Mouse (Mus musculus): ENCODE measurements around the gene Rps21. TPM values are rescaled to one million over a fixed set of nuclear protein-coding genes. Genes with fewer than 3 reads are reported as not detected.

The Rps21 gene
- polyA plus RNA-seq, 1 experiment from 2014 or later, result 1,364 TPM

DNA sequence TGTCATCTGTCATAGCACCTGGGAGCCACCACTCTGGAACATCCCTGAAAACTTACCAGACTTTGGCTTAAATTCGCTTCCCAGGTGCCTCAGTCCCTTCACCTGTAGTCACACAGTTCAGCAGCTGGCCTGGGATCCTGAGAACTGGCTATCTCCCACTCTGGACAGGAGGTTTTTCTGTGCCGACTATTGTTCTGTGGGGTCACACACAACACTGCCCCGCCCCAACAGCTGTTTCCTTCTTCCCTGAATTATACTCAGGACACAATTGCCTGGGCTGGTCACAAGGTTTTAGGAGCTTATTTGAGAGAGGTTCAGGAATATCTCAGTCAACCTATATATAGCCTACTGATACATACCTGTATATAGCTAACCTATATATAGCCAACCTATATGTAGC, 5.3 kb downstream of the Rps21 start:
- in situ Hi-C loops (cut with MboI; ENCODE audit: low pct_unique_long_range_greater_than_20kb), result no loop called here
- ATAC-seq (no peak), DNase-seq (ENCODE audit: low read depth, low spot score) (no peak)
- CTCF ChIA-PET, result interaction anchor here (1.8 to 2.8 kb wide), 2 partner anchors 9 to 92 kb away, joined by 5 to 10 read pairs; no protein-coding TSS in a partner anchor
- no peaks in the 10 kb centered on the region for H3K27me3 ChIP-seq
- no peak for TF ChIP-seq CTCF (IDR thresholded peaks at IDR 0.05)
- POLR2A ChIA-PET, result no interaction called here

DNA sequence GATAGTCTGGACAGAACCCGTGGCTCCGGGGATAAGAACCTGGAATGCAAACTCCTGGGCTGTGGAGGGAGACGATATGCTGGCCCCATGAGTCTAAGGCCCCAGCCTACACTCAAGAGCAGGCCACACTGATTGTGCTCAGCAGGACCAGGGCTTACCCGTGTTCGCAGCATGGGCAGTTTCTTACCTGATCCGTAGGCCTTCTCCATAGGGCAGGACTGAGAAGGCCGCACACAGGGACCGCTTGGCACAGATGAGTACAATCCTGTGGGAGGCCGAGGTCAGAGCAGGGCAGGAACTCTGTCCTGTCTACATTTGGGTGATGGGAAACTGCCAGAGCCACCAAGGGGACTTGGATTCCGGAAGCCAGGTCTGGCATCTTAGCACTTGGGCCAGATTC, 5.7 kb downstream of the Rps21 start:
- in situ Hi-C loops (cut with MboI; ENCODE audit: low pct_unique_long_range_greater_than_20kb), result no loop called here
- ChIA-PET POLR2A (interaction anchor here (0.6 kb wide), 1 partner anchor 457 kb away, joined by 3 read pairs; no protein-coding TSS in a partner anchor), CTCF (interaction anchor here (1.8 to 2.8 kb wide), 2 partner anchors 9 to 92 kb away, joined by 5 to 10 read pairs; no protein-coding TSS in a partner anchor)
- TF ChIP-seq CTCF (IDR thresholded peaks at IDR 0.05), result no peak
- no peak for DNase-seq (ENCODE audit: low read depth, low spot score)
- no peaks in the 10 kb centered on the region for H3K27me3 ChIP-seq
- no peak for ATAC-seq

DNA sequence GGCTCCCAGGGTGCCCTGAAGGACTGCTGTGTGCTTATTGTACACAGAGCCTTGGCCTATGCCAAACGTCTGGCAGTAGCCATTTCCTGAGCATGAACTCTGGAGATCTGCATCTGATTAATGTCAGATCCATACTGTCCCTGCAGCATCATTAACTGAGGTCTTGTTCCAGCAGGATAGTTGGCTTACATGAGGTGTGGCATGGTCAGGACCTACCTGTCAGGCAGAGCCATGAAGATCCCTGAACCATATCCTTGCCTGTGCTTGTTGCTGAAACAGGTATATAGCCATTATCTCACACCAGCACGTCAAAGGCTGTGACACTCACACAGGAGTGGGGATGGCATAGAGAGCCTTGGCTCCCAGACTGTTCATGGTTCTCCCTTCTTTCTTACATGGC, 10.8 kb downstream of the Rps21 start:
- no peaks in the 10 kb centered on the region for H3K27me3 ChIP-seq
- no peak for TF ChIP-seq CTCF (IDR thresholded peaks at IDR 0.05)
- DNase-seq (ENCODE audit: low read depth, low spot score) (no peak), ATAC-seq (no peak)
- POLR2A ChIA-PET, result no interaction called here
- CTCF ChIA-PET, result no interaction called here
- in situ Hi-C loops (cut with MboI; ENCODE audit: low pct_unique_long_range_greater_than_20kb), result no loop called here

DNA sequence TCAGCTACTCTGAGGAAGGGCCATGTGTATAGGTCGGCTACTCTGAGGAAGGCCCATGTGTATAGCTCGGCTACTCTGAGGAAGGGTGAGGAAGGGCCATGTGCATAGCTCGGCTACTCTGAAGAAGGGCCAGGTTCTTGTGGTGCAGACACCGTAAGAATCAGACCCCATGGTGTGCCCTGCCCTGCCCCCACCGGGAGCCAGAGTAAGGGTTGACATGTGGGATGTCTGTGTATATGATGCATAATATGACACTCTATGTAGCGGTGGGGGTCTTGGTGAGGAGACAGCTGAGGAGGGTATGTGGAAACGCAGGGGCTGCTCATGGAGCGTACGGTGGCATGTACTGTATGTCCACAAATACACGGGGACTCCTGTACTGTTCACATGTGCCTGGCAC, 12.2 kb downstream of the Rps21 start:
- in situ Hi-C loops (cut with MboI; ENCODE audit: low pct_unique_long_range_greater_than_20kb), result no loop called here

DNA sequence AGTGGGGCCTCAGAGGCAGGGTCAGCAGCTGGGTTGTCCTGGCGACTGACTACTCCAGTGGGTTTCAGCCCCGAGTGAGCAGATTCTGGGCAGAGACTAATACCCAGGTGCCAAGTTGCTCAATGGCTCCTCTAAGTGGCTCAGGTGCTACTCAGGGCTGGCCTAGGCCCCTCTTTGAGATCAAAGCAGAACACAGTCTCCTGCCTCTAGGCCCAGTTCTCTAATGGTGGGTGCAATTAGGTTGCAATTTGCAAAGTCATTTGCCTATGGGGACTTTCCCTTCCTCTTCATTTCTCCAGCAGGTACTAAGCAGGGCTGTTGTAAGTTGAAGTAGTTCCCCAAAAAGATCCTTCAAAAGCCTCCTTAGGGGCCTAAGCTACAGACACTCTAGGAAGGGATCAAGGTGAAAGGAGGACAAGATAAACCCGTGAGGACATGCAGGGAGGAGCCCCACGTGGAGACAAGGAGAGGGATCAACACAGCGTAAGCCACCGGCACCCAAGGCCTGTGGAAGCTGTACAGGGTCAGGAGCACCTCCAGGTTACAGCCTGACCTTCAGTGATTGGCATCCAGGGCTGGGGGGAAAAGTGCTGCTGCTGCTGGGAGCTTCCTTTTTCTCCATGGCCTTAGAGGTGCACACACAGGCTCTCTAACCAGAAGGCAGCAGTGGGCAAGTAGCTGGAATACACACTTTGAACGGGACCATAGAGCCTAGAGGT, 13.5 kb downstream of the Rps21 start:
- ChIA-PET CTCF (interaction anchor here (1.9 kb wide), 1 partner anchor 9 kb away, joined by 10 read pairs; no protein-coding TSS in a partner anchor), POLR2A (interaction anchor here (0.8 kb wide), 1 partner anchor 13 kb away, joined by 4 read pairs; the partner anchor contains the start of gene Rps21)
- DNase-seq (ENCODE audit: low read depth, low spot score) (no peak), ATAC-seq (no peak)
- no peak for TF ChIP-seq CTCF (IDR thresholded peaks at IDR 0.05)
- no peaks in the 10 kb centered on the region for H3K27me3 ChIP-seq
- in situ Hi-C loops (cut with MboI; ENCODE audit: low pct_unique_long_range_greater_than_20kb), result loop anchor here (5.0 kb wide), 3 partner anchors 77 to 307 kb away; no protein-coding TSS in a partner anchor

More for the DNA sequence above, 12.2 kb downstream of the Rps21 start:
- ChIA-PET POLR2A (no interaction called here), CTCF (interaction anchor here (0.9 to 1.1 kb wide), 2 partner anchors 84 to 99 kb away, joined by 3 read pairs; no protein-coding TSS in a partner anchor)
- ATAC-seq (no peak), DNase-seq (ENCODE audit: low read depth, low spot score) (no peak)
- no peaks in the 10 kb centered on the region for H3K27me3 ChIP-seq
- TF ChIP-seq CTCF (IDR thresholded peaks at IDR 0.05), result no peak

DNA sequence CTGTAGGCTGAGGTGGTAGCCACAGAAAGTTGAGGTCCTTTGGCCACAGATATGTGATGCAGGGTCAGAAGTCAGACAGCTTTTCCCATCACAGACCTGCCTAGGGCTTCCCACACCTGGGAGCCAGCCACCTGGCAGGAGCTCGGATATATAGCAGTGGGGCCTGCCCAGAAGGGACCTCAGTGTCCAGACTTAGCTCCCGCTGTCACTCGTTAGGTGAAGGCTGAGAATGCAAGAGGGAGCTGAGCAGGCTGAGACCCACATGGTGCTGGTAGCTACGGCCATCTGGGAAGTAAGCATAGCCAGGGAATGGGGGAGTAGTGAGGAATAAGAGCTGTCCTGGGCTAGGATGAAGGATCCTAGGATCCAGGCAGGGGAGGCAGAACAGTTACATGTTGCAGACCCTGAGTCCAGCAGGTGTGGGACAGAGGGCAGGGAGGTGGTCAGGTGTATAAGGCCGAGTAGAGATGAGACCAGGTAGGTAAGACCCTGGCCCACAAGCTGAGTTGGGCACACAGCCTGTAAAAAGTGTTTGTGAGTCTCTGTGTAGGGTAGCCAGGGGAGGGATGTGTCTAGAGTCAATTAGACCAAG, 14.7 kb downstream of the Rps21 start:
- CTCF ChIA-PET, result interaction anchor here (0.9 to 1.9 kb wide), 4 partner anchors 10 to 78 kb away, joined by 3 to 10 read pairs (median 4); no protein-coding TSS in a partner anchor
- ATAC-seq, result no peak
- H3K27me3 ChIP-seq, result peaks cover 6% of the 10 kb centered on the region
- no peak for TF ChIP-seq CTCF (IDR thresholded peaks at IDR 0.05)
- in situ Hi-C loops (cut with MboI; ENCODE audit: low pct_unique_long_range_greater_than_20kb), result loop anchor here (5.0 kb wide), 3 partner anchors 75 to 305 kb away; no protein-coding TSS in a partner anchor
- no peak for DNase-seq (ENCODE audit: low read depth, low spot score)
- POLR2A ChIA-PET, result interaction anchor here (1.1 kb wide), 1 partner anchor 15 kb away, joined by 5 read pairs; the partner anchor contains the start of gene Rps21

DNA sequence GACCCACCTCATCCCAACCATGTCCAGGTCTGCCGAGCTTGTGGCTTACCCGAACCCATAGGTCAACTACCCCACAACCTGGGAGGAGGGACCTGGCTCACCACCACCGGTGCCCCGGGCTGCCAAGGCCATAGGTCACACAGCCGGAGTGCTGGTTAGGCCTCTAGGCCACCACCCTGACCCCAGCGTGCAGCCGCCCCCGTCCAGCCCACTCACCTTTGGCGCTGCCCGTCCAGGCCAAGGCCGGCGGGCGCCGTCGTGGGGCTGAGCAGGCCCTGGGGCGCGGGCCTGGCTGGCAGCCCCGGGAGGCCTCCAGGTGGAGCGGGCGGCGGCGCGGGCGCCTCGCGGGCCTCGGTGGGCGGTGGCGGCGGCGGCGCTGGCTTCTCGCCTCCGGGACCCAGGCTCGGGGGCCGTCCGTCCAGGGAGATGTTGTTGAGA, 15.7 kb downstream of the Rps21 start:
- in situ Hi-C loops (cut with MboI; ENCODE audit: low pct_unique_long_range_greater_than_20kb), result loop anchor here (5.0 kb wide), 3 partner anchors 74 to 304 kb away; no protein-coding TSS in a partner anchor
- no peak for TF ChIP-seq CTCF (IDR thresholded peaks at IDR 0.05)
- H3K27me3 ChIP-seq, result peaks cover 14% of the 10 kb centered on the region
- POLR2A ChIA-PET, result no interaction called here
- ATAC-seq, result peak; percentile 15
- CTCF ChIA-PET, result interaction anchor here (1.0 to 1.9 kb wide), 2 partner anchors 11 to 14 kb away, joined by 4 to 10 read pairs; no protein-coding TSS in a partner anchor
- no peak for DNase-seq (ENCODE audit: low read depth, low spot score)

DNA sequence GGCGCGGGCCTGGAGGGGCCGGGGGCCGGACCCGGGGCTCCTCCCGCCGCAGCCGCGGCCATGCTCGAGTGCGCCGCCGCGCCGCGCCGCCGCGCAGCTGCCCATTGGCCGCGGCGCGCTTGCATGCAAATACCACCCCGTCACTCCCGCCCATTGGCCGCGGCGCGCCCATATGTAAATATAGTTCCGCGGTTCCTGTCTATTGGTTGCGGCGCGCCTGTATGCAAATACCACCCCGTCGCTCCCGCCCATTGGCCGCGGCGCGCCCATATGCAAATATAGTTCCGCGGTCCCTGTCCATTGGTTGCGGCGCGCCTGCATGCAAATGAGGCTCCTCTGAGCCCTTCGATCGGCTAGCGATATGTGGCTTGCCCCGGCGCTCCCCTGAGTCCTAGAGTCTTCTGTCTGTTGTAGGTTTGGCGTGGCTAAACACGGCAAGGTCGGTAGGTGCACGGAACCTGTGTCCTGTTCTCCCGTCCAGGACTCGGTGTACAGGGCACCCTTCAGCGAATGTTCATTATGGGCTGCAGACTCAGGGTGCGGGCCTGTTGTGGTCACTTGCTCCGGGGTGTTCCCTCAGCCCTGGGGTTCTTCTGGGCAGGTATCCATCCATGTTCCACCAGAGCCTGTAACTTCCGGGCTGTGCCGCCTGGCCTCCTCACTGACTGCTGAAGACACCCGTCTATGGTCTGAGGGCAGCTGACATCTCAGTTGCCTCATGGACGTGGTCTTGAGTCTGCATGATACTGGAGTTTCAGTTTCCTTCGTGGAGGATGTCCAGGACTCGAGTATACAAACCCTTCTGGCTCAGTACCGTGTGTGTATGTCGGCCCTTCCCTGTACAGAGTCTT, 16.4 kb downstream of the Rps21 start, which contains the start of gene Cables2:
Gene Cables2 (minus strand): TSS at position 103 of the 851 bp plus-strand sequence.
- TF ChIP-seq CTCF (IDR thresholded peaks at IDR 0.05), result no peak
- H3K27me3 ChIP-seq, result peaks cover 22% of the 10 kb centered on the region
- ChIA-PET CTCF (interaction anchor here (2.3 to 4.4 kb wide), 2 partner anchors 75 to 307 kb away, joined by 8 to 38 read pairs; no protein-coding TSS in a partner anchor), POLR2A (no interaction called here)
- in situ Hi-C loops (cut with MboI; ENCODE audit: low pct_unique_long_range_greater_than_20kb), result loop anchor here (5.0 kb wide), 3 partner anchors 74 to 304 kb away; no protein-coding TSS in a partner anchor
- ATAC-seq (peak; percentile 96), DNase-seq (ENCODE audit: low read depth, low spot score) (peak; percentile 60)

DNA sequence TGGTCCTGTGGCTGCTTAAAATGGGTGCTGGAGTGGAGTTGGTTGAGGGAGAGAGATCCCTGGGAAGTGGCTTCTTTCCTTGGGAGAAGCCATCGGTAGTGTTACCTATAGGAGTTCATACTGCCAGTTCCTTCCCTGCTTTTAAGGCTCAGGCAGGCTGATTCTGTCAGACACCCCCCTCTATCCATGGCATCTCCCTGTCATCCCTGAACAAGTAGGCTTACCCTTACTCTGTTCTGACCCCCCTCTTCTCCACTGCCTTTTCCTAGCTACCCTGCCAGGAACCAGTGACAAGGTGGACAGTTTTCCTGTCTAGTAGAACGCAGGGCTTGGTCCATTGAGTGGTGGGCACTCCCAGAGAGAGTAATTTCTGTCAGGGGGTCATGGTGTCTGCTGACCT, 17.3 kb downstream of the Rps21 start:
- no peak for DNase-seq (ENCODE audit: low read depth, low spot score)
- no peak for TF ChIP-seq CTCF (IDR thresholded peaks at IDR 0.05)
- peaks cover 30% of the 10 kb centered on the region for H3K27me3 ChIP-seq
- CTCF ChIA-PET, result interaction anchor here (1.1 to 4.4 kb wide), 8 partner anchors 18 to 306 kb away, joined by 3 to 38 read pairs (median 8); no protein-coding TSS in a partner anchor
- in situ Hi-C loops (cut with MboI; ENCODE audit: low pct_unique_long_range_greater_than_20kb), result loop anchor here (5.0 kb wide), 3 partner anchors 73 to 303 kb away; no protein-coding TSS in a partner anchor
- no peak for ATAC-seq
- POLR2A ChIA-PET, result no interaction called here

All from Patski (cell line).